Mouse (Mus musculus) midbrain, embryonic 14.5 days (tissue): ENCODE measurements around the gene Crisp1. TPM values are rescaled to one million over a fixed set of nuclear protein-coding genes. Genes with fewer than 3 reads are reported as not detected.

ENCODE experiments used
- ATAC-seq: fragments of 200-750 bp; cut with Nextera tagmentation; 2 replicates; pipeline ENCODE4 v1.8.0; 2017; ENCODE audit warnings: moderate number of reproducible peaks, moderate library complexity; ENCODE audit not compliant: low FRiP score, low TSS enrichment
- DNase-seq: peaks from one replicate; pipeline ENCODE4 v3.0.0-alpha.2; 2015
- H3K27ac ChIP-seq: fragments of 300-500 bp; sonication (generic); replicated peaks from 2 replicates; pipeline ENCODE4 v1.5.1; 2014; ENCODE audit warnings: mild to moderate bottlenecking, low read depth, low read length, moderate library complexity
- H3K27me3 ChIP-seq: fragments of 300-500 bp; sonication (generic); 2 replicates; pipeline ENCODE4 v1.6.1; 2014; ENCODE audit warnings: low read length, control low read depth, mixed read lengths; ENCODE audit not compliant: control insufficient read depth, insufficient read depth
- H3K36me3 ChIP-seq: fragments of 300-500 bp; sonication (generic); 2 replicates; pipeline ENCODE4 v1.6.1; 2014; ENCODE audit warnings: low read length, control low read depth; ENCODE audit not compliant: control insufficient read depth, insufficient read depth
- H3K4me1 ChIP-seq: fragments of 300-500 bp; sonication (generic); 2 replicates; pipeline ENCODE4 v1.6.1; 2014; ENCODE audit warnings: mild to moderate bottlenecking, antibody characterized with exemption, low read length, control low read depth; ENCODE audit not compliant: control insufficient read depth, insufficient read depth
- H3K4me2 ChIP-seq: fragments of 300-500 bp; sonication (generic); 2 replicates; pipeline ENCODE4 v1.6.1; 2014; ENCODE audit warnings: mild to moderate bottlenecking, low read length, moderate library complexity
- H3K4me3 ChIP-seq: fragments of 300-500 bp; sonication (generic); replicated peaks from 2 replicates; pipeline ENCODE4 v1.5.1; 2014; ENCODE audit warnings: low read depth, low read length
- H3K9ac ChIP-seq: fragments of 300-500 bp; sonication (generic); replicated peaks from 2 replicates; pipeline ENCODE4 v1.6.1; 2014; ENCODE audit warnings: mild to moderate bottlenecking, low read length, moderate library complexity
- H3K9me3 ChIP-seq: fragments of 300-500 bp; sonication (generic); 2 replicates; pipeline ENCODE4 v1.6.1; 2016; ENCODE audit warnings: low read length, control low read depth, mixed read lengths; ENCODE audit not compliant: control insufficient read depth
- WGBS: fragments of 180-500 bp; shearing (Covaris S2); extraction: QIAGEN DNeasy Blood & Tissue Kit; methylation state at CpG from one replicate; pipeline ENCODE4 v1.1.7; 2014; 5-methylcytosine and 5-hydroxymethylcytosine counted together
- polyA plus RNA-seq: library from polyadenylated mRNA; unstranded; fragments of >200 nt; fragmentation: Nextera tagmentation; extraction: Ambion mirVana; gene quantifications from 2 replicates; pipeline ENCODE4 v1.2.1, GENCODE M21; 2014

Crisp1 gene
- polyA plus RNA-seq, result not detected in 2 replicates

- Histone ChIP-seq H3K9me3 (no peaks in the 10 kb centered on the region), H3K4me3 (no peak within 1 kb of the TSS), H3K9ac (no peak within 1 kb of the TSS), H3K27me3 (no peaks in the 10 kb centered on the region), H3K4me2 (no peak within 1 kb of the TSS), H3K36me3 (no peaks in the 10 kb centered on the region), H3K4me1 (no peaks in the 10 kb centered on the region), H3K27ac (no peak within 1 kb of the TSS)
- 67% methylated on average over 2 of the region's 2 CpGs for WGBS
- DNase-seq (no peak), ATAC-seq (no peak)
Observed at GRCm38 (mm10) chr17:40319062-40319461, at the start of gene Crisp1. Gene Crisp1 (minus strand): TSS chr17:40319207.

GRCm38 (mm10) chr17:40342497-40343009, 23.5 kb upstream of the Crisp1 start:
- ATAC-seq (no peak), DNase-seq (no peak)
- Histone ChIP-seq H3K36me3 (no peaks in the 10 kb centered on the region), H3K4me1 (no peaks in the 10 kb centered on the region), H3K4me3 (no peak overlapping the region), H3K27ac (no peak overlapping the region), H3K27me3 (no peaks in the 10 kb centered on the region), H3K4me2 (no peak overlapping the region), H3K9me3 (no peaks in the 10 kb centered on the region), H3K9ac (no peak overlapping the region)
- 70% methylated on average over 3 of the region's 3 CpGs for WGBS

GRCm38 (mm10) chr17:40285435-40285834, 33.6 kb downstream of the Crisp1 start:
- WGBS, result 82% methylated on average over 2 of the region's 2 CpGs
- H3K27ac ChIP-seq, result no peak overlapping the region
- no peak for ATAC-seq
- no peak overlapping the region for H3K4me2 ChIP-seq
- no peaks in the 10 kb centered on the region for H3K4me1 ChIP-seq
- H3K27me3 ChIP-seq, result no peaks in the 10 kb centered on the region
- no peak overlapping the region for H3K4me3 ChIP-seq
- no peaks in the 10 kb centered on the region for H3K9me3 ChIP-seq
- no peaks in the 10 kb centered on the region for H3K36me3 ChIP-seq
- DNase-seq, result peak; percentile 31
- no peak overlapping the region for H3K9ac ChIP-seq

- Histone ChIP-seq H3K27ac (no peak overlapping the region), H3K4me1 (no peaks in the 10 kb centered on the region), H3K4me3 (no peak overlapping the region), H3K4me2 (no peak overlapping the region), H3K27me3 (no peaks in the 10 kb centered on the region), H3K9me3 (no peaks in the 10 kb centered on the region), H3K36me3 (no peaks in the 10 kb centered on the region), H3K9ac (no peak overlapping the region)
- WGBS, result 69% methylated on average over 1 of the region's 1 CpGs
- DNase-seq (no peak), ATAC-seq (no peak)
Observed at GRCm38 (mm10) chr17:40275519-40275918, 43.5 kb downstream of the Crisp1 start.

GRCm38 (mm10) chr17:40274906-40275470, 44.0 kb downstream of the Crisp1 start:
- no peaks in the 10 kb centered on the region for H3K4me1 ChIP-seq
- no peaks in the 10 kb centered on the region for H3K36me3 ChIP-seq
- no peak overlapping the region for H3K9ac ChIP-seq
- no peak overlapping the region for H3K4me3 ChIP-seq
- no peaks in the 10 kb centered on the region for H3K27me3 ChIP-seq
- ATAC-seq, result no peak
- no peak overlapping the region for H3K4me2 ChIP-seq
- peak; percentile 3 for DNase-seq
- 40% methylated on average over 1 of the region's 1 CpGs for WGBS
- H3K27ac ChIP-seq, result no peak overlapping the region
- H3K9me3 ChIP-seq, result no peaks in the 10 kb centered on the region

GRCm38 (mm10) chr17:40252487-40252886, 66.5 kb downstream of the Crisp1 start:
- H3K36me3 ChIP-seq, result no peaks in the 10 kb centered on the region
- no peak overlapping the region for H3K4me3 ChIP-seq
- H3K27me3 ChIP-seq, result no peaks in the 10 kb centered on the region
- no peak overlapping the region for H3K27ac ChIP-seq
- no peak overlapping the region for H3K9ac ChIP-seq
- H3K4me2 ChIP-seq, result no peak overlapping the region
- H3K9me3 ChIP-seq, result no peaks in the 10 kb centered on the region
- DNase-seq (no peak), ATAC-seq (no peak)
- H3K4me1 ChIP-seq, result no peaks in the 10 kb centered on the region
- WGBS, result 87% methylated on average over 1 of the region's 1 CpGs

Other genes with a start within 250 kb of the Crisp1 start
- not detected in 2 replicates for gene AC192777.2, start 223.8 kb downstream of the Crisp1 start, polyA plus RNA-seq
- gene Pgk2, start 110.6 kb downstream of the Crisp1 start, polyA plus RNA-seq, result not detected in 2 replicates
- gene Crisp3, start 76.9 kb downstream of the Crisp1 start, polyA plus RNA-seq, result not detected in 2 replicates
- gene Esp8, start 200.8 kb upstream of the Crisp1 start, polyA plus RNA-seq, result not detected in 2 replicates
- gene Esp6, start 242.3 kb upstream of the Crisp1 start, polyA plus RNA-seq, result not detected in 2 replicates